Mouse (Mus musculus) midbrain, embryonic 16.5 days (tissue): ENCODE measurements at regions not wholly inside any gene's neighbourhood (a gene's known extent, or its start where the extent isn't known, plus 50 kb on each side); places are given as distances from the start of the nearest gene placed in this dataset.
A peak's percentile ranks its signal among the peaks of the same experiment; 100 is the strongest.

Experiments
- ATAC-seq: fragments of 200-750 bp; cut with Nextera tagmentation; 2 replicates; pipeline ENCODE4 v1.8.0; 2017; ENCODE audit warnings: moderate TSS enrichment
- H3K27ac ChIP-seq: fragments of 300-500 bp; sonication (generic); 2 replicates; pipeline ENCODE4 v1.5.1; 2014; ENCODE audit warnings: mild to moderate bottlenecking, low read length, mixed read lengths
- H3K27me3 ChIP-seq: fragments of 300-500 bp; sonication (generic); 2 replicates; pipeline ENCODE4 v1.6.1; 2014; ENCODE audit warnings: low read depth, low read length, mixed read lengths; ENCODE audit not compliant: control insufficient read depth, insufficient read depth
- H3K36me3 ChIP-seq: fragments of 300-500 bp; sonication (generic); 2 replicates; pipeline ENCODE4 v1.6.1; 2014; ENCODE audit warnings: mild to moderate bottlenecking, low read length, moderate library complexity, mixed read lengths; ENCODE audit not compliant: control insufficient read depth, insufficient read depth
- H3K4me1 ChIP-seq: fragments of 300-500 bp; sonication (generic); 2 replicates; pipeline ENCODE4 v1.6.1; 2014; ENCODE audit warnings: mild to moderate bottlenecking, low read length, mixed read lengths; ENCODE audit not compliant: control insufficient read depth, insufficient read depth
- H3K4me2 ChIP-seq: fragments of 300-500 bp; sonication (generic); 2 replicates; pipeline ENCODE4 v1.6.1; 2014; ENCODE audit warnings: mild to moderate bottlenecking, low read length, mixed read lengths
- H3K4me3 ChIP-seq: fragments of 300-500 bp; sonication (generic); 2 replicates; pipeline ENCODE4 v1.5.1; 2014; ENCODE audit warnings: low read depth, mild to moderate bottlenecking, low read length, moderate library complexity, mixed read lengths
- H3K9ac ChIP-seq: fragments of 300-500 bp; sonication (generic); 2 replicates; pipeline ENCODE4 v1.6.1; 2014; ENCODE audit warnings: low read depth, low read length, mixed read lengths
- H3K9me3 ChIP-seq: fragments of 300-500 bp; sonication (generic); replicated peaks from 2 replicates; pipeline ENCODE4 v1.6.1; 2014; ENCODE audit warnings: mild to moderate bottlenecking, low read length, mixed read lengths; ENCODE audit not compliant: control insufficient read depth, poor library complexity, severe bottlenecking
- WGBS: fragments of 180-500 bp; shearing (Covaris S2); extraction: QIAGEN DNeasy Blood & Tissue Kit; methylation state at CpG from one replicate; pipeline ENCODE4 v1.1.7; 2014; 5-methylcytosine and 5-hydroxymethylcytosine counted together

- no peak overlapping the region for H3K27ac ChIP-seq
- H3K9me3 ChIP-seq, result no peaks in the 10 kb centered on the region
- WGBS, result 86% methylated on average over 8 of the region's 8 CpGs
- no peak overlapping the region for H3K9ac ChIP-seq
- H3K4me1 ChIP-seq, result no peaks in the 10 kb centered on the region
- ATAC-seq, result no peak
- no peak overlapping the region for H3K4me3 ChIP-seq
- H3K4me2 ChIP-seq, result no peak overlapping the region
- no peaks in the 10 kb centered on the region for H3K27me3 ChIP-seq
- H3K36me3 ChIP-seq, result no peaks in the 10 kb centered on the region
These were observed 90.7 kb downstream of the Banf2 start for GRCm38 (mm10) chr2:144123395-144124034.

DNA sequence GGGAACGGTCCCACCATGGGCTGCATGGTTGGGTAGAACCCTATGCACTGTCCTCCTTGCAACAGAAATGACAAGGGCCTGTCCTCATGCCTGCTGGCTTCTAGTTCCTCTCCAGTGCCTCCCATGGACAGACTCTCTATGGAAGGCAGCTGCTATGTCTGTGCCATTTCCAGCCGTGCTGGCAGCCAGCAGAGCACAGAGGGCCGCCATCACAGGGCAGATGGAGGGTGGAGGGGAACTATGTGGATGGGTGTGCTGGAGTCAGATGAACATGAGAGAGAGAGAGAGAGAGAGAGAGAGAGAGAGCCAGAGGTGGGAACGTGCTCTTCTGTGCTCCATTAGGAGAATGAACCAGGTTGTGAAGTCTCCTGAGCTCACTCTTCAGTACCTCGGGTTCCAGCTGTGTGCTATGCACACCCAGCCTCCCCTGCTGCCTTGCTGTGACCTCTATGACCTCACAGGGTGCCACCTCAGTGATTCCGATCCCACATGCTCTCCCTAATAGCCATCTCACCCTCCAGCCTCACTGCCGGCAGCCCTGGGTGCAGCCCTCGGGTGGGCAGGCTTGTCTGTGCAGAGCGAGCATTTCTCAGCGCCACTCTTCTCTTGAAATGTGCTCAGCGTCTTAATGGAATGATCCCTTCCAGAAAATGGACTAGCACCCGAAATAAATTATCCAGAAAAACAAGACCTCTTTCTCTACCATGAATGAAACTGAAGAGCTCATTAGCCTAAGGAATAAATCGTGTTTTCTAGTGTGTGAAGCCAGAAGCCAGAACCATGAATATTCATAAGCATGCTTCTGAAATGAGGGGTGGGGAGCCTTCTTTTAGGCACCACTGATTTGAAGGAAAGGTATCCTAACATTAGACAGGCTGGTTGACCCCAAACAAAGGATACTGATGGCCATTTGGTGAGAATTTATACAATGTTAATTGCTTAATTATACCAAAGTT is 94.5 kb downstream of the Banf2 start:
- Histone ChIP-seq H3K36me3 (no peaks in the 10 kb centered on the region), H3K27me3 (no peaks in the 10 kb centered on the region), H3K27ac (0 out of 2 replicates have a peak overlapping the region, but pooled peaks have one; percentile 21), H3K4me1 (no peaks in the 10 kb centered on the region), H3K4me2 (no peak overlapping the region), H3K4me3 (no peak overlapping the region), H3K9me3 (no peaks in the 10 kb centered on the region), H3K9ac (no peak overlapping the region)
- WGBS, result 60% methylated on average over 13 of the region's 13 CpGs
- ATAC-seq, result peak; percentile 81

GRCm38 (mm10) chr2:144128038-144128402 is 95.2 kb downstream of the Banf2 start:
- Histone ChIP-seq H3K4me2 (no peak overlapping the region), H3K4me3 (no peak overlapping the region), H3K9ac (no peak overlapping the region), H3K27ac (no peak overlapping the region), H3K36me3 (no peaks in the 10 kb centered on the region), H3K4me1 (no peaks in the 10 kb centered on the region), H3K27me3 (no peaks in the 10 kb centered on the region), H3K9me3 (no peaks in the 10 kb centered on the region)
- WGBS, result 67% methylated on average over 3 of the region's 3 CpGs
- ATAC-seq, result peak; percentile 64

DNA sequence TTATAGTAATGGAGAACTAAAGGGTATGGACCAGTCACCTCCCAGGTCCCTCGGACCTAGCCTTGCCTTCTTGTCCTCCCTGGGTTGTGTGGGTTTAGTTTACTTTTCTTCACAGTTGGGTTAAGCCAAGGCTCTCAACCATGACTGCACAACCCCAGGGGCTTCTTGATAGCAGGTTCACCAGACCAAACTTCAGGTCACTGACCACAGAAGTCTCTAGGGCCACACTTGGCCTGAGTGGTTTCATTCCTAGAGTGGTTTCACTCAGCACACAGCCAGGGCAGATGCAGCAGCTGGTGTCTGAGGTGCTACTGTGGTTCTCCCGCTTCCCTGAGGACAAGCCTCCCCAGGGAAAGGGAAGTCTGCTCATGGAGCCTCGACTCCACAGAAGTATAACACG is 95.7 kb downstream of the Banf2 start:
- Histone ChIP-seq H3K4me3 (no peak overlapping the region), H3K4me1 (no peaks in the 10 kb centered on the region), H3K9me3 (no peaks in the 10 kb centered on the region), H3K27ac (no peak overlapping the region), H3K4me2 (no peak overlapping the region), H3K9ac (no peak overlapping the region), H3K36me3 (no peaks in the 10 kb centered on the region), H3K27me3 (no peaks in the 10 kb centered on the region)
- 87% methylated on average over 4 of the region's 4 CpGs for WGBS
- ATAC-seq, result no peak

- no peak overlapping the region for H3K9ac ChIP-seq
- no peaks in the 10 kb centered on the region for H3K36me3 ChIP-seq
- no peak overlapping the region for H3K27ac ChIP-seq
- ATAC-seq, result no peak
- no peaks in the 10 kb centered on the region for H3K9me3 ChIP-seq
- WGBS, result 62% methylated on average over 14 of the region's 14 CpGs
- H3K27me3 ChIP-seq, result no peaks in the 10 kb centered on the region
- no peak overlapping the region for H3K4me3 ChIP-seq
- no peaks in the 10 kb centered on the region for H3K4me1 ChIP-seq
- no peak overlapping the region for H3K4me2 ChIP-seq
These were observed 101.1 kb downstream of the Banf2 start for GRCm38 (mm10) chr2:144133806-144134574.

DNA sequence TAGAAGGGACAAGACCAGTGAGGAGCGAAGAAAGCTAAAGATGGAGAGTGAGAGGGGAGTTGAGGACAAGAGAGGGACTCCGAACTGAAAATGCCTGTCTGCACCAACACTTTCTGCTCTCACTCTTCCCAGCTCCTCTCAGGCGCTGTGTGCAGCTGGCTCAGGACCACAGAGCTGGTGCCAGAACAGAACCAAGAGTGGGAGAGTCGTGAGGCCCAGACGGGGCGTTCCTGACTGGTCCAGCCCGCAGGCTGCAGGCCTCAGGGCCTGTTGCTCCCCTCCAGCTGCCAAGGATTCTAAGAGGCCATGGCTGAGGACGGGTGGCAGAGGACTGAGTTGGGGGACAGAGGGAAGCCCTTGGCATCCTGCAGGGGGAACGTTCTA is 101.7 kb downstream of the Banf2 start:
- H3K4me3 ChIP-seq, result no peak overlapping the region
- no peaks in the 10 kb centered on the region for H3K4me1 ChIP-seq
- no peaks in the 10 kb centered on the region for H3K9me3 ChIP-seq
- H3K9ac ChIP-seq, result no peak overlapping the region
- 75% methylated on average over 9 of the region's 9 CpGs for WGBS
- no peaks in the 10 kb centered on the region for H3K36me3 ChIP-seq
- no peak overlapping the region for H3K27ac ChIP-seq
- ATAC-seq, result no peak
- H3K27me3 ChIP-seq, result no peaks in the 10 kb centered on the region
- no peak overlapping the region for H3K4me2 ChIP-seq

GRCm38 (mm10) chr2:144135586-144135985 is 102.7 kb downstream of the Banf2 start:
- ATAC-seq, result no peak

GRCm38 (mm10) chr2:144143620-144144384 is 110.9 kb downstream of the Banf2 start:
- no peak overlapping the region for H3K4me3 ChIP-seq
- WGBS, result 90% methylated on average over 9 of the region's 9 CpGs
- no peak overlapping the region for H3K9ac ChIP-seq
- H3K27ac ChIP-seq, result no peak overlapping the region
- ATAC-seq, result no peak
- no peaks in the 10 kb centered on the region for H3K27me3 ChIP-seq
- no peaks in the 10 kb centered on the region for H3K9me3 ChIP-seq
- no peaks in the 10 kb centered on the region for H3K4me1 ChIP-seq
- H3K36me3 ChIP-seq, result no peaks in the 10 kb centered on the region
- H3K4me2 ChIP-seq, result no peak overlapping the region

More at GRCm38 (mm10) chr2:144135586-144135985, 102.7 kb downstream of the Banf2 start:
- Histone ChIP-seq H3K4me2 (no peak overlapping the region), H3K9me3 (no peaks in the 10 kb centered on the region), H3K4me1 (no peaks in the 10 kb centered on the region), H3K27ac (no peak overlapping the region), H3K27me3 (no peaks in the 10 kb centered on the region), H3K36me3 (no peaks in the 10 kb centered on the region), H3K9ac (no peak overlapping the region), H3K4me3 (no peak overlapping the region)
- WGBS, result 83% methylated on average over 1 of the region's 1 CpGs
